Mouse (Mus musculus) retina, postnatal 7 days (tissue): Measurements from ENCODE around the gene Slc39a11.

Experiments
- DNase-seq: peaks from one replicate; pipeline ENCODE4 v3.0.0-alpha.2; 2012; ENCODE audit warnings: low read depth, low spot score

The Slc39a11 gene

DNA sequence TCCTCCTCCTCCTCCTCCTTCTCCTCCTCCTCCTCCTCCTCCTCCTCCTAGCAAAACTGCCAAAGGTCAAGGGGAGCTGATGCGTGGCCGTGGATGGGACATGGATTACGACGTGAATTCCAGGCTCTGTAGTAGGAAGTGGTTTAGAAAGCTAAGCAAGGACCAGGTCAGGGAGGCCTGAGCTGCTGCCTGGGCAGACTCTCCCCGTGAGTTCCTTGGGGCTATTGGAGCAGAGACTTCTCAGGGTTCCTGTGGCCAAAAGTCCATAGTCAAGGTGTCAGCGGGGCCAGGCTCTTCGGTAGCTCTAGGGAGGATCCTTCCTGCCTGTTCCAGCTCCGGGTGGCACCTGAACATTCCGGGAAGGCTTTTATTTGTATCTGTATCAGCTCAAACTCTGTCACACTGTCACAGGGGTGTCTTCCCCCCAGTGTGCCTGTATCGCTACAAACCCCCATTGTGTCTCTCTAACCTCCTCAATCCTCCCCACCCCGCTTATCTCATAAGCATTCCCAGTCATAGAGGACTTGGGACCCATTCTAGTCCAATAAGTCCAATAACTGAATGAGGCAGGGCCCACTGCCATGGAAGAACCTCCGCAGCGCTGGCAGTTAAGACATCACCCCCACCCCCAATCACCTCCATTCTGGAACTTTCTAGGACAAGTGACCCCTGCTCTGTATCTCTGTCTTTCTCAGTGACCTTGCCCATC lies 356.8 kb downstream of the Slc39a11 start:
- no peak for DNase-seq

DNA sequence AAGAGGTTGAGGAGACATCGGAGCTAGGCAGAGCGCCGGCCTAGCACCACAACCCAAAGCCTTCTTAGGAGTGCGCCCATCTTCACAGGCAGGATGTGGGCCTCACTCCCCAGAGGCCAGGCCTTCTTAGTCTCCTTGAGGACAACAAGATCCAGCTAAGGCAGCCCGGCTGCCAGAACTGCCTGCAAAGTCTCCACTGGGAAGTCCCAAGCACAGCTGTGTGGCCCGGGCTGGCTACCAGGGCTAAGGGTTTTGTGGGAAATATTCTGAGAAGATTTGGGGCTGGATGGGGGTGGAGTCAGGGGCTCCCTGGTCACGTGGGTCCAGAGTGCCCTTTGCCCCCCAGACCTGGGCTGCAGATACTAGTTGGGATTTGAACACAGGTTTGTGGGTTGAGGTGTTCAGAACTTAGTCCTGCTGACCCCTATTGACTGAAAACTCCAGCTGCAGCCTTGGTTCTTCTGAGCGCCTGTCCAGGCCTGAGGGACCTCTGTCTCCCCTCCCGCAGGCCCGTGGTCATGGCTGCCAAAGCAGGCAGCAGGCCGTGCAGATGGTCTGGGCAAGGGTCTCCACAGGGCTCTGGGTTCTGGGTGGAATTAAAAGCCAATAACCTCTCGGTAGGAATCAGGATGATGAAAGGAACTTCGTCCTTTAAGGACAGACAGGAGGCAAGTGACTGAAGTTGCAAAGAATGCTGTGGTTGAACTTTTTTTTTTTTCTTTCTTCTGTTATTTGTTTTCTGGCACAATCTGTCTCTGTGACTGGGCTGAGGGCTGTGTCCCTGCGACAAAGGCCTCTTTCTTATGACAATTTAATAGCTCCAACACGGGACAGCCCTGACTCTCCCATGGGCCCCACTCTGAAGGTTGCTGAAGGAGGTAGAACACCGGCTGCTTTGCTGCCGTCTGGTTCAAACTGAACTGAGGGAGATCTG lies 357.8 kb downstream of the Slc39a11 start:
- no peak for DNase-seq

DNA sequence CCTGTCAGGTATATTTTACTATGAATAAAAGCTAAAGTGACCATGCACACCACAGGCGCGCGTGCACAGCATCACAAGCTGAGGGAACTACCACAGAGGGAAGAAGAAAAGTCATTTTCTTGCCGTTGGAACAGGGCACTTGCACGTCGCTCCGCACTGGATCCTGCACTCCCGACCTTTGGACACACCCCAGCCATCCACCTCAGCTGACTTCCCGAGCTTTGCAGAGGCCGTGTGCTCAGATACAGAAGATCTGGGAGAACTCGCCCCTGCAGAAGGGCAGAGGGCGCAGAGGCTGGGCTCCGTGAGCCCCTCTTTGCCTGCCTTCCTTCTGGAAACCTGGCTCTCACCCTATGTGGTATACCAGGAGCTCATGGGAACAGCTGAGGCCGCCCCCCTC lies 359.0 kb downstream of the Slc39a11 start:
- no peak for DNase-seq

DNA sequence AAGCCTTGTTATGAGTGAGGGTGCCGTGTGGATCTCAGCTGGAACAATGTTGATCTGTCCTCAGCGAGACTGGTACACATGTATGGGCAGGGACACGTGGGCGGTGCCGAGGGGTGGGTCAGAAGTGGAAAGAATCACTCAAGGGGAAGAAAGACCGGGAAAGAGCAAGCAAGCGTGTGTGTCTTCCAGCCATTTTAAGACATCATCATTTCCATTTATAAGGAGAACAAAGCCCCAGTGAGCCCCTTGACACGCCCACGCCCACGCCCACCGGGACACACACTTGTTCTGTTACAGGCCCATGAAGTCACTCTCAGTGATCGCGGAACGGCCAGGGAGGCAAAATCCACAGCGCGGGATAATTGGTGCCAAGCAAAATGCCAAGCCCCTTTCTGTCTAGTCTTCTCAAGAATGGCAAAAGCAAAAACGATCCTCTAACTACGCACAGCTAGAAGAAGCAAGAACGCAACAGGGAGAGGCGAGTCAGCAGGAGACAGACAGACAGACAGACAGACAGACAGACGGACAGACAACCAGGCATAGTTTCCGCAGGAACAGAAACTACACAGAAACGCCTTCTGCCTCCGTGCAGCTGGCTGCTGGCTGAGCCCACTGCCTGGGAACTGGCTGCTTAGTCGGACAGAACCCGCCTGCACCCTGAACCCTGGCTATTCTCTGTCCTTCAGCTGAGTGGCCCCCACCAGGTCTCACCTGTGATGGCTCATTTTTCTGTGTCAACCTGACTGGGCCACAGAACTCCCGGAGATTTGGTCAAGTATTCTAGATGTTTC lies 364.7 kb downstream of the Slc39a11 start:
- DNase-seq, result no peak

DNA sequence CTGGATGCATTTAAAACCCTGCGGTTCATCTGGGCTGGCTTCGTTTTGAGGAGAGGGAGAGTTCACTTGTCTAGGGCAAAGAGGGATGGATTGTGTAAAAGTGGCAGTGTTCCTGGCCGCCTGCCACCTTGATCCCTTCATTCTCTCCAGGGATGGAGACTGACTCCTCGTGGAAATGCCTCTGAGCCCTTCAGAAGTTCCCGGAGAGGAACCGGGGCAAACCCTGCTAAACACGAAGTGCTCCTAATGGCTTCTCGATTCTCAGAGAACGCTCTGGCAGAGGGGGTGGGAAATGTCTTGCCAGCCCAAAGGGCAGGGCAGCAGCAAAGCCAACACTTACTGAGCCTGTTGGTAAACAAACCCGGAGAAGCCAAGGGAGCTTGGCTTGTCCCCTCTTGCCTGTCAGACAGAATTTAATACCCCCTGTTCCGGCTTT lies 366.5 kb downstream of the Slc39a11 start:
- DNase-seq, result no peak

DNA sequence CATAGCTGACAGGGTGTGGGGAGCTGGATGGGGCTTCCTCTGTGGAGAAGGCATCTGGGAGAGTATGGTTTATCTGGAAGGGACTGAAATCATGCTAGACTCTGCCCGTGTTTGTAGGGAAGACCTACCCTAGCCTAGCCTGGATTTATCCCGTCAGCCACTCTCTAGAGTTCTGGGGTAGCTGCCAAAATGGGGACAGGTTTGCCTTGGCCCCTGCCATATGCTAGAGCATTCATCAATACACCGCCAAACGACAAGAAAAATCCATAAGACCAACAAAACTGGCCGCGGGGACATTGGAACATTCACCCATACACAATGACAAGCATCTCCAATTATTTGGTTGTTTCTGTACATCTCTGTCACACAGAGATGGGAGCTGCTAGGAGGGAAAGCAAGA lies 371.6 kb downstream of the Slc39a11 start:
- DNase-seq, result no peak

DNA sequence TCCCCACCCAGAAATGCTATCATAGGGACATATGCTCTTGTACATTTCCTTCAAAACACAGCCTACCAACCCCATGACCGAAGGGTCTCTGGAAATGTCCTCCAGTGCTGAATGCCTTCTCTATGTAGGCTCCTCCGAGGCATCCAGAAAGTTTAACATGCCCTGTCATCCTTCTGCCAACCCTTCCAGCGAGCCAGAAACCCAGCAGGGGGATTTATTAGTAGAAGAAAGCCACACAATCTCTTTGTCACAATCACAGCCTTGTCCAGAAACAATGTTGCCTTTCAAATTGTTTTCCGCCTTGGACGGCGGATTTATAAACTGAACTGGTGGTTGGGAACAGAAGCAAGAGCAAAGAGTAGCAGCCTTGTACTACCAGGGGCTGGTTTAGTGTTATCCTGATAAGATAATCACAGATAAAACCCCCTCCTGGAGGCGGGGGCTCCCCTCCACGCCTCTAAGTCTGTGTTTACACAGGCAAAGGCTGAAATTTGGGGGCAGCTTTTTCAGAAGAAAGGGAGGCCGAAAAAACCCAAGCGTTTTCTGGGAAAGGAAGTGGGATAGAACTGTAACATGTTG lies 372.8 kb downstream of the Slc39a11 start:
- no peak for DNase-seq

DNA sequence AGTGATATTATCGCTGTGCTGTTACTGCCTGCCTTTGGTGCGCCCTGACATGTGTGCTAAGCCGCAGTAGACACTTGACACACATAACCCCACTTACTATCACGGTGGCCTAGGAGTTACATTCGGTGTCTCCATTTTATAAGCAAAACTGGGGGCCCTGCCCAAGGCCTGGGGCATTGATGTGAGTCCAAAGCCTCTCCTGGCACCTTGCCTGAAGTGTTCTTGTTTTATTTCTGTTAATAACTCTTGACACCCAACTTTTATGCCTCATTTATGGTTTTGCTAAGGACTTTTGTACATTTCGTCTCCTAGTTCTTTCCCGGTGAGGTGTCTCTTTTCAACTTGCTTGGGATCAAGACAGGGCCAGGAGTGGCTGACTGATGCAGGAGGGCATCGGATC lies 373.4 kb downstream of the Slc39a11 start:
- no peak for DNase-seq

DNA sequence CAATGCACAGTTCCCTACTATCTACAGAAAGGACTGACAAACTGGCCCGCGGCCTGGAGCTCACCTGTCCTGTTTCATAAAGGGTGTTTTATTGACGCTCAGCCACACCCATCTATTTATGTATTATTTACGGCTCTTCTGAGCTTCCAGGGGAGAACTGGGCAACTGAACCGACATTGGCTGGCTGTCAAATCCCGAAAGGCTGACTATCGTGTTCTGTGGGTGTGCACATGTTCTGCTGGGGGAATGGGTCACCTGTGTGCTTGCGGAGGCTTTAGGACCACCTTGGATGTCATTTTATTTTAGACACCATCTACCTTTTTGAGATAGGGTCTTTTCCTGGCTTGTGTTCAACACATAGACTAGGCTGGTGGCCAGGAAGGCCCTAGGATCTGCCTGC lies 375.8 kb downstream of the Slc39a11 start:
- no peak for DNase-seq

DNA sequence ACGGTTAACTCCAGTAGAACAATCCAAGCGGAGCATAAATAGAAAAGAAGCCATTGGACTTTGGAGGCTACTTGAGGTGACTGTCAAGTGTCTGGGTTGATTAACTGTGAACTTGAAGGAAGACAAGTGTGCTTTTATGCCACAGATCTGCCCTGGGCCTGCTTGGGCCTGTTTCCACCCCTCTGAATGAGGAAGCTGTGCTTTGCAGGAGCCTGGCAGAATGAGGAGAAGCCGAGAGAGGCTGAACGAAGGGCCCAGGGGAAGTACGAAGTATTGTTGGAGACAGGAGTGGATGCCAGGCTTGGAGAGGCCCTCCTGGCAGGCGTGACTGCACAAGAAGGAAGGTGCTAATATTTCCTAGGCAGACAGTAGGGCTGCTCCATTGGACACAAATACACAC lies 378.0 kb downstream of the Slc39a11 start:
- no peak for DNase-seq

DNA sequence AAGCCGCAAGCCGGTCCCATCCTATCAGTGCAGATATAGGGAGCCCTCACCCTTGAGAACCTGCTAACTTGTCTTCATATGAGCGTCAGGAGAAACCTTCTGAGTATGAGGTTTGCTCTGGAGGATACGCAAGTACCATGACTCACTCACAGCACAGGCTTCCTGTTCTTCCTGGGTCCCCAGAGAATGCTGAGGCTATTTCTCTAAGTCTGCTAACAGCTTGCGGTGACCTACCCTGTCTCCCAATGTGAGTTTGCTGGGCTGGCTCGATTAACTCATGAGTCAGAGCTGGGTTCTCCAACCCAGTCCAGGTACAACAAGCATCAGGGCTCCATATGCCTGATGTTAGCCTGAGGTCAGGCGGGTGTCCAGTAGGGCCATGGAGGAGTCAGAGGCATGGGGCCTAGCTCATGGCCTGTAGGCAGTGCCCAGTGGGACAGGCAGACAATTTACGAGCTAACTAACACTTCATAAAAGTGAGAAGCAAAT lies 381.0 kb downstream of the Slc39a11 start:
- DNase-seq, result no peak

DNA sequence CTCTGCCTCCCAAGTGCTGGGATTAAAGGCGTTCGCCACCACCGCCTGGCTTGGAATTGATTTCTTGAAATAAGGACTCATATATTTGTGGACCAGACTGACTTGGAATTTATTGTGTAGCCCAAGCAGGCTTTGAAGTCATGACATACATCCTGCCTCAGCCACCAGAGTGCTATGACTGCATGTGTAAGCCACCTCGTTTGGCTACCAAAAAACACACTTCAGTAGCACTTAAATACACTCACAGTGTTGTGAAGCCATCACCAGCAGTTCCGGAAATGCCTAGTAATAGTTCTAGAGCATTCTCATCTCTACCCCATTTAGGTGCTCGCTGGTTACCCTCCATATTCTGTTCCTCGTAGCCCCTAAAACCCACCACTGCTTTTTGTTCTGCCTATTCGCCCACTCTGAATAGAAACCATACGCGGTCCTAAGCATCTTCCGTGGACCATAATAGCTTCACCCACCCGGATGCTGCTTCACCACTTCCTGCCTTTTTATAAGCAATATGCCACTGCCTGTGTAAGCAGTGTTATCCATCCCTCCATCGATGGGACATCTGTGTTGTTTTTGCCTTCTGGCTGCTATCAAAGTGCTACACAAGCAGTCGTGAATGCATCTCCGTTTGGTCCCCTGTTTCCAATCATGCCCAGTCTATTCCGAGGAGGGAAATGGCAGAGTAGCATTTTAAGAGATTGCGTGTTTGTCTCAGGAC lies 382.2 kb downstream of the Slc39a11 start:
- no peak for DNase-seq

DNA sequence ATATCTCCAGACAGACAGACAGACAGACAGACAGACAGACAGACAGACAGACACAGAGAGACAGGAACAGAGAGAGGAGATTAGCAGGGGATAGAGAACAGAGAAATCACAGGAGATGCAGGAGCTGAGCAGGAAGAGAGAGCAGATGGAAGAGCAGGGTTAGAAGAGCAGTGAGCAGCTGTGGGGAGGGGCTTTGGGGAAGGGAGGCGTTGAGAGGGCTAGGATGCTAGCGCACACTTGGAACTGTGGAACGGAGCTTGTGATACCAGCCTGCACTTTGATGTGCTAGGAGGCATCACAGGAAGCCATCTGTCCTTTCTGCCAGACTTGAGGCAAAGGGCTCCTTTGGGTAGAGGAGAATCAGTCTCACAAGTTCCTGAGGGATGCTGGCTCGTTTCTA lies 383.2 kb downstream of the Slc39a11 start:
- DNase-seq, result no peak

DNA sequence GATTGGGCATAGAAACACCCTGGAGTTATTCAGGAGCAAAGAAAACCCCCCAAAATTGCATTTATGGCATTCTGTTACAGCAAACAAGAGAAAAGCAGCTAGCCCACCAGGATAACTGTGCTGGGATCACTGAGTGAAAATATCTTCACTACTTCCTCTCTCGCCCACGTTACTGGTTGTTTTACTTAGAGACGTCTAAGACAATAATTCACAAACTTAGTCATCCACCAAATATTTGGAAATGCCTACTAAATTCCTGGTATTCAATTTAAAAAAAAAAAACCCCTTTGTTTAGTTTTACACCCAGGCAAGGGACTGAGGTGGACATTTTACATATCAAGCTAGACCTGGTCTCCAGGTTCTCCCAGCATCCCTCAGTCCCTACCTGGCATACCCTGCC lies 384.3 kb downstream of the Slc39a11 start:
- DNase-seq, result no peak

DNA sequence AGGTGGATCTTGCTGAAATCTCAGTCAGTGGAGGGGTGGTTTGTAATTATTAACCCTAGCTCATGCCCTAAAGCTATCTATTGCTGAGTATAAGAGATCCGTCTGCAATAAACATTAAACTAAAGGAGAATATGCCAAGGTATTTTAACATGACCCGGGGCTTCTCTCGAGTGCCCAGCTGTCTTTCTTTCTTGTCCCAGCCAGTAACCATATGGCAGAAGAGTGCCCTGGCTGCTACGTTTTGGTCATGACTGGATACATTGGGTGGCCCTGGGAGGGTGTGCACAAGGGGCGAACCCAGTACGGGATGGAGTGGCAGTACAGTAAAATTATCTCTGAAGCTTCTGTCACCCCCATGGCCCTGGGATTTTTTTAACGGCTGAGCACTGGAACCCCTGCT lies 385.9 kb downstream of the Slc39a11 start:
- no peak for DNase-seq

DNA sequence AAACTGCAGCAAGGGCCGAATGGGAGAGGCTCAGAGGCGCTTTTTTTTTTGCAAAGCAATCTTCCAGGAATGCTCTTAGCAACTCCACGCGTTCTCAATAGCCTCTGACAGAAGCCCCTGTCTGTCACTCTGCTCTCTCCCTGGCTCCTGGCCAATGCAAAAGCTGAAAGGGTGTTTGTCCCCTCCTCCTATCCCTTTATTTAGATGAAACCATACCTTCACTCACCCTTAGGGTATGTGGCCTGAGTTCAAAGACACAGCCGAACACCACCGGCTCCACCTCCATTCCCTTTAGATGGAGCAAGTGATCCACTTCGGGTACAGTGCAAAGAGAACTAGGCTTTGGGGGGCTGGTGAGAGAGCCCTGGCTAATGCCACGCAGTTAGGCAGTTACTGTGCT lies 387.8 kb downstream of the Slc39a11 start:
- DNase-seq, result no peak

DNA sequence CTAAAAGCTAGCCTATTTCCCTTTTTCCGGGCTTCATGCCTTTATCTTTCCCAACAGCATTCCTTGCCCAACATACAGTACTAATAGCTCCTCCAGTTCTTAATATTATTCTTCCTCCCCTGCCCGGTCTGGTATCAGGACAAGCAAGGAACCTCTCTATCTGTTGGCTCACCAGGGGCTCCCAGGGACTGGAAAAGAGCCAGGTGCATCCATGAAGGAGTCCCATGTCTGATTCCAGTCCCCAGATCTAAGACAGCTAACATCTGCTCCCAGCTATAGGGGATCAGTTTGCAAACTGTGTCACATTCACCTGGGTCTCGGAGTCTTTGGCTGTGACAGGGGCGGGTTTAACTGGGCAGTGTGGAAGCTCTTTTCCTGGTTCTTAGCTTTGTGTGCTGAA lies 388.5 kb downstream of the Slc39a11 start:
- DNase-seq, result no peak

DNA sequence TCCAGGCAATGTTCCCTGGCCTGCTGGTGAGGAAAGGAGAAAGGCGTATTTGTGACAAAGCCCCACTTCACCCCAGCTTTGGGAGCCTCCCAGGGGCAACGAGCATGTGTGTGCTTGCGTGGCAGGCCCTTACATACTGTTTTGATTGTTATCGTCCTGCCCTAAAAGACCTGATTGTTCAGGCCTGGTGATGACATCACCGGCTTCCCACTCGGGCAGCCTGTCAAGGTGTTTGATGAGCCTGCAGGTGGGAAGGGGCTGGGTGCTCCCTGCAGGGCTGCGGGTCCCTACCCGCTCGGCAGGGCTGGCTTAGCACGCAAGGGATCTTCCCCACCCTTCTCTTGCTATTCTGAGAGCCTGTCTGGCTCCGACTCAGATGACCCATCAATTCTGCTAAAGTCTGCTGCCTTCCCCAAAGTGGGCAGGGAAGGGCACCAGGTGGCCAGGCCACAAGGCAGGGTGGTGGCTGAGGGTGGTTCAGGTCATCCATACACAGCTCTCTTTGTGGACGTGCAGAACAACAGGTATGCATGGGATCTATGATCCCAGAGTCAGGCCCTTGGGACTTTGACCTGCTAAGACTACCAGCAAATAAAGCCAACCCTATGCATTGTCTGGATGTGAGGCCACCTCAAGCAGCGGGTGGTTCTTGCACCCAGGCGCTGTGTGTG lies 390.0 kb downstream of the Slc39a11 start:
- DNase-seq, result no peak

DNA sequence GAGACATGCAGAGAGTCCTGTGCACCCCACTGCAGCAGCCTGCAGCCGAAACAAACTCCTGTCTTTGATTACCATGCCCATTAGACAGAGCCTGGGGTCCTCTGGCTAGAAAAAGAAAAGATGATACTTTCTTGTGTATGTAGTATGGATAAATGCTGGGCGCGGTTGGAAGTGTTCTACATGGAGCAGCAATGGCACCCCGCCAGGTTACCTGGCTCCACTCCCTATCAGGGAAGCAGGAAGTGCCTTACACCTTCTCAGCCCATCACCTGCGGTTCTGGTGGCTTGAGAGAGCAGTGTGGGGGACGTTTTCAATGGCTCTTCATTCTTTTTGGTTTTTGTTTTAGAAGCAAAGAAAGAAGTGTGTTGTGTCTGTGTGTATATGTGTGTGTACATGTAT lies 391.9 kb downstream of the Slc39a11 start:
- DNase-seq, result no peak

DNA sequence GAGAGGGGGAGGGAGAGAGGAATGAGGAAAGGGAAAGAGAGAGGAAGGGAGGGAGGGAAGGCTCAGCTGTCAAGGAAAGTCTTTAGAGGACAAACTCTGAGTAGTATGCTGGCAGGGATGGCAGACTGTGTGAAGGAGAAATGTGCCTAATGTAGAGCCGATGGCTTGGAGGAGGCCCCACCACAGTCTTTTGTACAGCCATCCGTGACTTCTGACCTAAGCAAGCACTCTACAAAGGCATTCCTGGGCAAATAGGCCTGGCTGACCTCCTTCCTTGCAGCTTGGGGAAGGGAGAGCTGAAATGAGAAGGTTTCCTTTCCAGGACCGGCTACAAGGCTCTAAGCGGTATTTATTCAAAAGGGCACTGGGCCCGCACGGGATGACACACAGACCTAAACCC lies 395.2 kb downstream of the Slc39a11 start:
- no peak for DNase-seq
